Mouse (Mus musculus) gastrocnemius, adult 8-10 months (tissue): ENCODE measurements around the gene Ap4s1. TPM values are rescaled to one million over a fixed set of nuclear protein-coding genes. Genes with fewer than 3 reads are reported as not detected.
A peak's percentile ranks its signal among the peaks of the same experiment; 100 is the strongest.

Experiments
- DNase-seq, 2 experiments: peaks; one replicate each; pipeline ENCODE4 v3.0.0; 2022; ENCODE audit warnings: low spot score in 2 of 2
- total RNA-seq, 4 experiments: library from RNA; stranded (reverse); gene quantifications; 2 replicates each; pipeline ENCODE4 v1.2.4; 2022

Gene Ap4s1
- total RNA-seq, 4 experiments from 2014 or later, result 59.5 to 66.4 (median 62.1) TPM

DNA sequence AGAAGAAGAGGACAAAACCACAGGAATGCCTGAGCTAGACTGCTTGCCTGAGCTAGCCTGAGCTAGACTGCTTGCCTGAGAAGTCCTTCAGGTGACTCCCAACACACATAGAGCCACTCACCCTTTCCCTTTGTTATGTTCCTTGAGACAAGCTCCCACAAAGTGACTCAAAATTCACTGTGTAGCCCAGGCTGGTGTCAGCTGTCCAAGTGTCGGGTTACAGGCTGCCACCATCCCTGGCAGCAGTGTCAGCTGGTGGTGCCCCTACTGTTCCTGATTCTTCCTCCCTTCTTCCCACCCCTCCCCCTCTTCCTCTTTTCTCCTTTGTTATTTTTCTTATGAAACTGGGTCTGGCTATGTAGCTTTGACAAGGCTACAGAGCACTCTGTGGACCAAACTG is 13.0 kb downstream of the Ap4s1 start:
- DNase-seq, result no peak

DNA sequence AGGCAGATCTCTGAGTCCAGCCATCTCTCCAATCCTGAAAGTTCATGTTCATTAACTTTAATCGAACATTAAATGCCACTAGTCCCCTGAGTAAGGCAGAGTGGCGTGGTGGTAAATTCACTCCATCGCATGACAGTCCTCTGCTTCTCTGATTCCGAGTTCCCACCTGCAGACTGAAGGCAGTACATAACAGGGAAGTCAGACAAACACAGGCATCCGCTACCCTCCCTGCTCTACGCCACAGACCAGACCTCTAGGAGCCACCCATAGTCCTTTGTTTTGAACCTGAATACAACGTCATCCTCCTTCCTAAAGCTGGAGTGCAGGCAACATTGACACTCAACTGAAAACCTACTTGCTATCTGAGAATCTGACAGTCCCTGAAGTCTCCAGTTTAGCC is 13.7 kb downstream of the Ap4s1 start:
- DNase-seq, result no peak

DNA sequence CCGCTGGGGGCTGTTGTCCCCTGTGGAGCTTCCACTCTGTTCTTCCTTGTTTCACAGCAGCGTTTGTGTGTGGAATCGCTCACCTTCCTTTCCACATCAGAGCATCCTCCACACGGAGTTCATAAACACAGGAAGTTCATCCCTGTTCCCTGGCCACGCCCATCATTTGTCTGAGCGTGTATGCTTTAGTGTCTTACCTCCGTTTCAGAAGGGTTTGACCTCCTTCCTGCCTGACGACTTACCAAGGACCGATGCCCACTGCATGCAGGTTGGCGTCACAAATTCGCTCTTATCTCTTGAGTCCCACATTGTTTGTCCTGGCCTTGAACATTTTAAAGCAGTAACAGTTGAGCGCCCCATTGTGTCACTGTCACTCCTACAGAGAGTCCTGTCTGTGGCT is 14.9 kb downstream of the Ap4s1 start:
- no peak for DNase-seq

DNA sequence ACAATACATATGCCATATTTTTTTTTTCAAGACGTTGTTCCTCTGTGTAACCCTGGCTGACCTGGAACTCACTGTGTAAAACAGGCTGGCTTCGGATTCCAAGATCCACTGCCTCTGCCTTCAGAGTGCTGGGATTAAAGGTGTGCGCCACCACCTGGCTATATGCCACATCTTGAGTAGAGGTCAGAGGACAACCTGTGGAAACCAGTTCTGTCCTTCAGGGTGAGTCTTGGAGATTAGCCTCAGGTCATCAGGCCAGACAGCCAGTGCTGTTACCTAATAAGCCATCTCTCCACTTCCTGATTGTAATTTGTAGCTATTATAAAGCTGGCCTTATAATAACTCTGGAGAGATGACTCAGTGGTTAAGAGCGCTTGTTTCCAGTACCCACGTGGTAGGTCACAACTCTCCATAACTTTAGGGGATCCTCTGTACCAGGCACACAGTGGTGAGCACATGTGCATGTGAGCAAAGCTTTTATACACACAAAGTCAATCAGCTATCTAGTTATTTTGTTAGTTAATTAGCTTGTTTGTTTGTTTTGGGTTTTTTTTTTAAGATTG is 15.9 kb downstream of the Ap4s1 start:
- no peak for DNase-seq

DNA sequence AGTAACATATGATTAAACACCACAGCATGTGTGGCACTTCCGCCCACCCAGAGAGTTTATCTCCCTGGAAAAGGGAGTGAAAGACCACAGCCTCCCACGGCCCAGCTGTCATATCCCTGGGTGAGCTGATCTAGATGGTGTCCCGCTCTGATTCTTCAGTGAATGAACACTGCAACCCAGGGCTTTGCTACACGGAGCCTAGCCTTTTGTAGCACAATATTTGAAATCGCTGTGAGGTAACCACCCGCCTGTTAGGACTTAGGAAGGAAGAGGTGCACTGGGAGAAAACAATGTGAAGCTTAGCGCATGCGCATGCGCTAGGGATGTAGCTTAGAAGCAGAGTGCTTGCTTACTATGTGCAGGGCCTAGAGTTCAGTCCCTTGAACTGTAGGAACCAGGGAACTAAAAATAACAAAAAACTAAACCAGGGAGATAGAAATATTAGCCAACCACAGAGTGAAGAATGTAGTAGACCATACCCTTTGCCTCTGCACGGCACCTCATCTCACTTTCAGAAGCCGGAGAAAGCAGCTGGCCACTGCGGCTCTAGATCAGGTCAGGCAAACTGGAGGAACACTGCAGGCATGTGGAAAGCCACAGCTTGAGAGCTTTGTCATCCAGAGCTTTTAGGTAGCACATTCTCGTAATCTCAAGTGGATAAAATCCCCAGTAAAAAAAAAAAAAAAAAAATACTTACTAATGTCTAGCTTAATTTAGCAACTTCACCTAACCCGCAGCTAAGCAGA is 18.3 kb downstream of the Ap4s1 start:
- DNase-seq, result no peak

DNA sequence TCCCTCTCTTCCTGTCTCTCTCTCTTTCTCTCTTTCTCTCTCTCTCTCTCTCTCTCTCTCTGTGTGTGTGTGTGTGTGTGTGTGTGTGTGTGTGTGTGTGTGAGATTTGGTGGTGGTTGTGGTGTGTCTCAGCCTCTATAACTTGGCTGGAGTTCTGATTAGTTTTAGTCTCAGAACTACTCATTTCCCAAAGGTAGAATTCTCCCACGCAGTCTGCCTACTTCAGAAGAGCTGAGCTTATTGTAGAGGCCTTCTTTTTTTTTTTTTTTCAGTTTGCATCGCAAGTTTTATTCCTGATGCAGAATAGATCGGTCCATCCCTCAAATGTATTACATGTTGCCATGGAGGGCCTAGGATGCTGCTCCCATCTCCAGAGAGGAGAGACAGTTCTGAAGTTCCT is 18.9 kb downstream of the Ap4s1 start:
- DNase-seq, result no peak

DNA sequence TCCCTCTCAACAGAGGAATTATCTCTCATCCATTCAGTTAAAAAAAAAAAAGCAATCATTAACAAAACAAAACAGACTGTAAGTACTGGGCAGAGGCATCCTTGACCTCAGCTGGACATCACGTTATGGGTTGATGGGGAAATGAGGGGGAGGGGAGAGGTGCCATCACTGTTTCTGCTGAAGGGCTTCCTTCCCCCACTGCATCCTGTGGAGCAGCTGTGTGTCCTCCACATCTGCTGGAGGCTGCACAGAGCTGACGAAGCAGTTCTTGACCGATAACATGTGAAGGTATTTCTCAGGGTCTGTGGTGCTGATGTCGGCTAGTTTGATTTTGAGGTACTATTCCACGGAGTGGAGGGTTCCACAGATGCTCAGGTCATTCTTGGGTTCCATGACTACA is 19.3 kb downstream of the Ap4s1 start:
- DNase-seq, result no peak

DNA sequence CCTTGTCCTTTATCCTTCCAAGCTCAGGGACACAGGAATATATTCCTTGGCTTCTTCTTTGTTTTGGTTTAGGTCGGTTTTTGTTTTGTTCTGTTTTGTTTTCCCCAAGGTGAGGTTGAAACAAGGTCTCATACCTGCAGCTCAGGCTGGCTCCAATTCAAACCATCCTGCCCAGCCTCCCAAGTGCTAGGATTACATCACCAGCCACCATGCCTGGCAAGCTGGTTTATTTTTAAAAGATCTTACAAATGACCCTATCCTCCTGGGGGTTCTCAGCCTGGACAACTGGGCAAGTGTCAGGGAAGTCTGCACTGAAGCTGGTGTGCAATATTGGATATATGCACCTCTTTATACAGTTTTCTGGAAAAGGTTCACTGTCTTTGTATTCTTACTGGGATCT is 21.9 kb downstream of the Ap4s1 start:
- DNase-seq, result no peak

DNA sequence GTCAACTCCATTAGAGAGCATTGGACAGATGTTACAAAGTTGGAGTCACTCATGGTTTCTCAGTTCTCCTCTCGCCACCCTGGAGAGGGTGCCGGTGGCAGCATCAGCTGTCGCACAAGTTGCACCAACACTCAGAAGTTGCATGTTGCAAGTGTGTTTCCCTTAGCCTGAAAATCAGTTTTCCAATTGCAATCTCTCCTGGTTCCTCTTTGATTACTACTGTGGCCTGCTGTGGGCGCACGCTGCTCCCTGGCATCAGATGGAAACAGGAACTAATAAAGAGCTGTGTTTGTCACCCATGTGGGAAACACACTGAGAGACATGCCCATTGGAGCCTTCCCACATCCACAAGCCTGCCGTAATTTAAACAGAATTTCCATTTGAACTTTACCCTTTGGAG is 27.8 kb downstream of the Ap4s1 start:
- DNase-seq, result no peak

DNA sequence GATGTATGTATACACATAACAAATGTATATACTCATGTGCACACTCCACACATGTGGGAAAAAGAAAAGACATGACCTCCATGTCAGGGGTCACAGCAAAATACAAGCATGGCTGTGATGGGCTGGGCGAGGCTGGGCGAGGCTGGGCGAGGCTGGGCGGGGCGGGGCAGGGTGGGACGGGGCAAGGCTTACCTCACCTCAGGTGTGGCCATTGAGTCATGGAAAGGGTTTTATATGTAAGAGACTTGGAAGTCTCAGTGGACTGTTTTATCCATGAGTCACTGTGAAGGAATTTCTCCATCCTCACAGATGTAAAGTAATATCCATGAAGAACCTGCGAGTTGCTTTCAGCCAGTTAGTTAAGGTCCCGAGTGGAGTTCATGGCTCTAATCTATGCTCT is 31.0 kb downstream of the Ap4s1 start:
- no peak for DNase-seq

DNA sequence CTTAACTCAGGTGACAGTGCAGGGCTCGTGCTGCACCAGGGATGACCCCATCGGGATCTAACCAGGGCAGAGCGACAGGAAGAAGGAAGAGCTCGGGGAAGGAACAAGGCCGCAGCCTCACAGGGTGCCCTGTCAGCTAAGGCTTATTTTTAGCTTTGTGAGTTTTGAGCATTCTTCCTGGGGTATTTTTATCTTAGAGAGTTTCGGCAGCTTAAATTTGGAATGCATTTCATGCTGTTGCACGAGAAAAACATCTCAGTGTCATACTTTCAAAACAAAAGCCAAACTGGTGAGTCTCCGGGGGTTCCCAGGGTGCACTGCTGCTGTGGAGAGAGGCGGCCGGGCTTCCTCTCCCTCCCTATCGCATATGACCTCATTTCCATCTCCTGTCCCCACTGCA is 38.2 kb downstream of the Ap4s1 start:
- DNase-seq, result peak; percentile 42 to 51

DNA sequence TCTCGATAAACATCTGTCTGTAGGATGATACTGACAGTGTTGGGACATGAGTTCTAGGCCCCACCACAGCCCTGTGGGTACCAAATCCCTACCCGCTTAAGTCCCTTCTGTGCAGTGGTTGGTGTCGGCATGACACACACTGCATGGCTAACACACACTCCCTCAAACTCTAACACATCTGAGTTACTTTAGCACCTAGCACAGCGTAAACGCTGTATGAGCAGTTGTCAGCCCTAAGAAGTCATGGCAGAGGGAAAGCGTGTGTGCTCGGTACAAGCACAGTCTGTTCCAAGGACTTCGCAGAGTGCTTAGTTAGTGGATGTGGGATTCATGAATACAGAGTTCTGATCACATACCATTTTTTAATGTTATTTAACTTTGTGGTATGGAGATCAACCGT is 39.0 kb downstream of the Ap4s1 start:
- no peak for DNase-seq

DNA sequence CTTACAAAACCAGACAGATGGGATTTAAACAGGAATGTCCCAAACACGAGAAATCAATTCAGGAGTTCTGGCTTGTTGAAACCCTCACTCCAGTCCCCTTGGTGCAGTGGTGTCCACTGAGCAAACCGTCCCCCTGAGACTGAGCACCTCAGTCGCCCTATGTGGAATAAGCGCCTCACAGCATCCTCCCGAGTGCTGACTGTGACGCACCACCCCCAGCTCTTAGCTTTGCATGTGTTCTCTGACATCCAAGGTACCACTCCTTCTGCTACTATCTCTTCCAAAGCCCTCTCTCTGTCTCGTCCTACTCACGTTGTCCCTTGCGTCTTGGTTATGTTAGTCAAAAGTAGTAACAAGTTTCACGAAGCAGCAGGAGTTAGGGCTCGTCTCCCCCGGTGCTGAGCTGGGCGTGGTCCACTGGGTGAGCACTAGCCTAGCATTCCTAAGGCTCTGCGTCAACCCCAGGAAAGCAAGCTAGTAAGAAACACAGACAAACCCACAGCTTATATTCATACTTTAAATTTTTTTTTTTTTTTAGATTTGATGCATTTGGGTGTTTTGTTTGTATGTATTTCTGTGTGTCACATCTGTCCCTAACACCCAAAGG is 43.9 kb downstream of the Ap4s1 start:
- DNase-seq, result no peak

DNA sequence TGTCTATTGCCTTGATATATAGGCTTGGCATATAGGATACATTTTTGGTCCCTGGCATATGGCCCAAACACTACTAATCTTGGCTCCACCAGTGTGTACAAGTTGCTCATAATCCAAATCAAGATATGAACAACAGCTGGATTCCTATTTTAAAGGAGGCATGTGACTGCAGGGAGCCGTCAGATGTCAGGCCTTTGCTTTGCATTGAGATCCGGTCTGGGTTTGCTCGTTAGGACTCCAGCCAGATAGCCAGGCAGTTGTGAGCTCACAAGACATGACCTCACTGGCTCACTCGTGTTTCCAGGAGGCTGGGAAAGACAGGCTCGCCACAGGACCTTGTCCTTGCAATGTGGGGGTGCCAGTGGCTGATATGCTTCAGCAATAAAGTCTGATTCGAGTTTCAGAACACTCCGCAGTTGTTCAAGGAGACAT is 45.0 kb downstream of the Ap4s1 start:
- no peak for DNase-seq

DNA sequence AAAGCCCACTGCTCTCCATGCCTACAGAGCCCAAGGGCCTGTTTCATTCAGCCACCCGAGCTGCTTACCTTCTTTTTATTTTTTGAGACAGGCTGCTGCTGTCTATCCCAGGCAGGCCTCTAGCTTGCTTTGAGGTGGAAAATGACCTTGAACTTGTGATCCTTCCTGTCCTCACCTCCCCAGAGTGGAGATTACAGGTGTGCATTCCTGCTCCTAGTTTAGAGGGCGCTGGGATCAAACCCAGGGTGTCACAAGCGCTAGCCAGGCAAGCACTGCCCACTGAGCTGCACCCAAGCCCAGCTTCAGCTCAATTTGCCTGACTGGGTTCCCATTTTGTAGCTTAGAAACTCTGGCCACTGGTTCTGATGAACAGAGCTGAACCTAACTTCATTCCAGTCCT is 45.5 kb downstream of the Ap4s1 start:
- no peak for DNase-seq

DNA sequence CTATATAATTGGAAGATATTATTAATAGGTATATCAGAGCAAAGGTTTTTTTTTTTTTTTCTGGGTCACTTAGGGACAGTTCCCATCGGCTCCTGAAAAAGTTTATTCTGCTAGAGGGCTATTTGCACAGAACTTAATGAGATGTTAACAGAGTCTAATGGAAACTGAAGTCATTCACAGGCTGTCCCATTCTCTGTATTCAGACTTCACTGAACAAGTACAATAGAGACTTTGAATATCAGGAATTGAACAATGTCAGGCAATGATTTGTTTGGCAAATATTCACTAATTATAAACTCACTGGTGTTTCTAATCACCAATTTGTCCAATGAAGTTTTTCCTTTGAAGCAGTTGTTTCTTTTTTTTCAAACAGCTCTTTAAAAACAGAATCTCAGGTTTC is 46.0 kb downstream of the Ap4s1 start:
- no peak for DNase-seq

DNA sequence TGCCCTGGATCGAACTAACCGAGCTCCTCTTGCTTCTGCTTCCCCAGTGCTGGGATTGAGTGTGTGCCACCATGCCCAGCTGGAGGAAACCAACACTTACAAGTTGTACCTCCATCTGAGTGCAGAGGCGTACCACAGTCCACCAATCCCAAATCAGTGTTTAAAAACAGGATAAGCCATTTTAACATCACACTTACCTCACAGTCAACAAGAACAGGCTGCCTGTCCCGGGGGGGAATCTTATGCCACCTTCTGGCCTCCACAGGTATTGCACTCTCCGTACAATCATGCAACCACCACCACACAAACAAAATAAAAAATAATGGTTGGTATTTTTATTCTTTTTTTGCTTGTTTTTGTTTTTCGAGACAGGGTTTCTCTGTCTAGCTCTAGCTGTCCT is 50.9 kb downstream of the Ap4s1 start:
- no peak for DNase-seq

DNA sequence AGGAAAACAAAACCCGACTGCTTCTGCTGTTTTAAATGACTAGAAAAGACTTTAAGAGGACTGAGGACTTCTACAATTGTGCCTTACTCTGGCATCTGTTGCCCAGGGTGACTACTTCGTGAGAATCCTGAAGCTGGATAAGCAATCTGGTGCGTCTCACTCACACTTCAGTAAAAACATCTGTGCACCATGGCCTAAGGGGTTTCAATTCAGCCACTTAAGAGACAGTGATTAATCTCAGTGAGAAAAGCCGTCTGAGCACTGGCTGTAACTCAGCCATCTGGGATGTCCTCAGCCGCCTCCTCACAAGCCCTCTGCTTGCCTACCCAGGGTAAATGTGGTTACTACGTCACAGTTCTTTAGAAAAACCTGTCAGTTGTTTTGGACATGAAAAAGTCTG is 54.1 kb downstream of the Ap4s1 start:
- DNase-seq, result no peak

DNA sequence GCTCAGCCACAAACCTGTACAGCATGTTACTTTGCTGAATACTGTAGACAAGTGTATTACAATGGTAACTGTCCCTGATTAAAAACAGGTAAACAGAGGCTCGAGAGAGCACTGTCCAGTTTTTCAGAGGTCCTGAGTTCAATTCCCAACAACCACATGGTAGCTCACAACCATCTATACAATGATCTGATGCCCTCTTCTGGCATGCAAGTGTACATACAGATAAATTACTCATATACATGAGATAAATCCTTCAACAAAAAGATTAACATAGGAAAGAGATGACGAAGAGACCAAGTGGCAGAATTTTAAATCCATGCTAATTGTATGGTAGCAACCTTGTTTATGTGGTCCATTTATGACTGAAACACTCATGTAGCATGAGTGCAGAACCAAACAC is 56.5 kb downstream of the Ap4s1 start:
- no peak for DNase-seq

DNA sequence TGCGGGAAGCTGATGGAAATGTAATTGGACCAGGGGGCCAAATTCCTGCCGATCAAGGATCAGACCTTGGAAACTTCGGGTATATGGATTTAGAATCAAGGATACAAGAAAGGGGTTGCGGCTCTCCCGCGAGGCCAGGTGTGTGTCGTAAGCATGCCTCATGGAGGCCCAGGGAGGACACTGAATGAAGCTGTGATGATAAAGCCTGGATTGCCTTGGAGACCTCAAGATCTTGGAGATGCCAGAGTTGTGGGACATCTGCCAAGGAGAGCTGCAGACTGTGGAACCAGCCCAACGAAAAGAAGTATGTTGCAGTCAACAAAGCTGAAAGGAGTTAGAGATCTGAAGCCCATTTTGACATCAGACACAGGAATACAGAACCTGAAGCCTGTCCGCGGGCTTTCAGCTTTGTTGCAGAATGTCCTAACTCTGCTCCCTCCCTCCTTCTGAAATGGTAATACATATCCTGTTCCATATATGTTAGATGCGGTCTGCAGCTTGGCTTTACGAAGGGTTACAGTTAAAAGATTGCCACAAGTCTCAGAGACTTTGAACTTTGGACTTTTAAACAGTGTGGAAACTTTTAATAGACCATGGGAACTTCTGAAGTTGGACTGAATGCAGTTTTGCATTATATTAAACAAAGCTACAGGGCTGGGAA is 65.2 kb downstream of the Ap4s1 start:
- no peak for DNase-seq

DNA sequence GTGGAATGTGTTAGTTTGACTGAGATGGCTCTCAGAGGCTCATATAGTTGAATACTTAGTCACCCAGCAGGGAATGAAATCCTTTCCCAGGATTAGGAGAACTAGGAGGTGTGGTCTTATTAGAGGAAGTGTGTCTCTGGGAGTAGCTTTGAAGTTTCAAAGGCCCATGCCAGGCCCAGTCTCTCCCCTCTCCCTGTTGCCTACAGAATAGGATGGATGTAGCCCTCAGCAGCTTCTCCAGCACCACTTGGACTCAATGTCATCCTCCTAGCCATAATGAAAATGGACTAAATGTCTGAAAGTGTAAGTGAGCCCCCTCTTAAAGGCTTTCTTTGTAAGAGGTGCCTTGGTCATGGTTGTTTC is 65.7 kb downstream of the Ap4s1 start:
- DNase-seq, result no peak

DNA sequence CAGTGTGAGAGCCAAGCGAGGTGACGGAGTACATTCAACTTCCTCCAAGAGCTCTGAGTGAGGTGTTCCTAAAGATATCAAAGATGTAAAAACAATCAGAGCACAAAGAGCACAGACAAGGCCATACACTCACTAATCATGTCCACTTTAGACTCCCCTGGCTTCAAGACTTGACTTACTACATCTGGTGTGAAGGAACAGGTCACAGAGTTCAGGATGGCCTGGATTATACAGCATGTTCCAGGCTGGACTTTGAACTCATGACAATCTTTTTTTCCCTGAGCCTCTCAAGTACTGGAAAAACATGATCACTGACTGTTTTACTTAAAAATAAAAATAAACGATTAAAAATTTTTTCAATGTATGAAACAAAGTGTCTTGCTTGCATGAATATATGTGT is 68.5 kb downstream of the Ap4s1 start:
- no peak for DNase-seq

DNA sequence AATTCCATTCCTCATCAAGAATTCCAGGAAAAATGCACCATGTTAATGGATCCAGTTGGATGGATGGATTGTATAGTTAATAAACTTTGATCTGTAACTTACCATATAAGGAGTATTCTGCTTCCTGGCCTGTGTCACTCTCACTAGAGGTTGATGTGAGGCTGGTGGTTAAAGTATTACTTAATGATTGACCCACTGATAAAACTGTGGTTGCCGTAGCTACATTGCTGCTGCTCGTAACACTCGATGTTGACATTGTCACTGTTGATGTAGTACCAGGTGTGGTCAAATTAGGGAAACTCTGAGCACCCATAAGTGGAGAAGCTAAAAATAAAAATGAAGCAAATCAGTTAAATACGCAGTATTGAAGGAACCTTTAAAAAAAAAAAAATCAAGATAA is 76.6 kb downstream of the Ap4s1 start:
- DNase-seq, result no peak
